Comparison of ENCODE assay signal across 22 mouse cellular contexts in the genomic region with DNA sequence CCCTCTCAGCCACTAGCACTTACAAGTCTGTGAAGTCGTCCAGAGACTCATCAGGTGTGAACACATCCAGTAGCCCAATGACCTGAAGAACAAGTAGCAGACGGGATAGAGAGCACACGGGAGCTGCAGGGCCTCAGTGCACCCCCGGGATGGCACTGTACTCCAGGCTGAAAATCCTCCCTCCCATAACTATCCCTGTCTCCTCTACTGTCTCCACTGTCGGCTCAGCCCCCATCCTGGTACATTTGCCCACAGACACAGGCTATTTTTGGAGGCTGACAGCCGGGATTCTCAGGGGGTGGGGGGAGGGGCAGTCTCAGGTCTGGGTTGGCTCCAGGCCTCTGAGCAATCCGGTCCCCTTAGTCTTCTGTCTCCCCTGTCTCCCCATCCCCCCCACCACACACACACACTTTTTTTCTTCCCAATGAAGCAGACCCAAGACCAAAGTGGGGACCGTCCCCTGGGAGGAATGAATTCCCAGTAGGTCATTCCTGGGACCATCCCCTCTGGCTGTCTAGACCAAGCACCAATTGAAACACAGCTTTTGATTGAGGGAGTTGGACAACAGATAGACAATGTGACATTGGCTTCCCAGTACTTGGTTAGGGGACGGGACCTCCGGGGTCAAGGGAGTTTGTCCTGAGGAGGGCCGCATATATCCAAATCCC. TPM values are rescaled to one million over a fixed set of nuclear protein-coding genes. Genes with fewer than 3 reads are reported as not detected.
DNase-seq lines count a peak whose midpoint lies in the region; ATAC-seq lines count a peak whose summit lies in the region.
"Had no signal": no experiment of that assay in that cellular context is flagged by ENCODE, and none has a peak within 500 bp of the region (broad histone marks: within the 10 kb centered on the region; RNA-seq: fewer than 3 reads in every experiment).

No protein-coding gene starts in this region.

- WGBS in heart, embryonic 13.5 days = 38% methylated on average over 11 of the region's 11 CpGs
- 47% methylated on average over 11 of the region's 11 CpGs for WGBS in heart, embryonic 16.5 days

- peaks cover 41% of the 10 kb centered on the region for H3K27me3 ChIP-seq in heart, embryonic 13.5 days (replicated peaks)
- H3K27me3 ChIP-seq in heart, embryonic 16.5 days (ENCODE audit: control insufficient read depth, insufficient read depth, low read length) = peaks cover 19% of the 10 kb centered on the region

- H3K4me2 ChIP-seq in heart, embryonic 13.5 days = peak overlapping the region; percentile 59
- peak overlapping the region; percentile 56 for H3K4me2 ChIP-seq in heart, embryonic 16.5 days (ENCODE audit: low read depth, low read length)
- H3K4me2 ChIP-seq: stomach, embryonic 15.5 days had no signal

- peak; percentile 38 for DNase-seq in gastrocnemius, adult 18-20 months (ENCODE audit: low spot score)
- no peak for DNase-seq in gastrocnemius, adult 8-10 months (ENCODE audit: low spot score in 2 of 2)
- no peak for DNase-seq in heart, adult 9 months (ENCODE audit: low spot score in 2 of 2)
- peak; percentile 51 to 56 for DNase-seq in cerebellum, postnatal 25 days
- no peak for DNase-seq in adipocyte (ENCODE audit: low spot score)
- DNase-seq in urinary bladder, postnatal 10 days (ENCODE audit: low spot score) = no peak
- DNase-seq: adrenal gland, adult 8-10 months; embryo, embryonic 11 days; forebrain, postnatal 0 days; gastrocnemius, postnatal 14 days; kidney, adult 8-10 months; kidney, postnatal 36 days; liver, postnatal 0 days; lung, postnatal 14 days; right cerebral cortex, postnatal 25 days; thymus, adult 18-20 months had no signal

- no peaks in the 10 kb centered on the region for H3K9me3 ChIP-seq in heart, embryonic 13.5 days
- no peaks in the 10 kb centered on the region for H3K9me3 ChIP-seq in heart, embryonic 16.5 days (replicated peaks; ENCODE audit: control insufficient read depth, low read length)
- H3K9me3 ChIP-seq: limb, embryonic 10.5 days; stomach, embryonic 15.5 days had no signal

- ATAC-seq in heart, embryonic 13.5 days (ENCODE audit: extremely low read depth, insufficient number of reproducible peaks, low FRiP score, low TSS enrichment) = no peak
- peak; percentile 39 for ATAC-seq in heart, embryonic 16.5 days (replicated peaks; ENCODE audit: extremely low read depth, insufficient read depth, low FRiP score)
- ATAC-seq: forebrain, postnatal 0 days; liver, postnatal 0 days; midbrain, embryonic 16.5 days had no signal

- H3K9ac ChIP-seq in heart, embryonic 13.5 days = peak overlapping the region; percentile 72
- no peak overlapping the region; the same call in 1 of the 2 replicates for H3K9ac ChIP-seq in heart, embryonic 16.5 days (ENCODE audit: low read length)
- H3K9ac ChIP-seq: forebrain, postnatal 0 days; liver, postnatal 0 days; stomach, embryonic 15.5 days had no signal

- peaks cover 36% of the 10 kb centered on the region for H3K4me1 ChIP-seq in heart, embryonic 13.5 days
- peaks cover 18% of the 10 kb centered on the region for H3K4me1 ChIP-seq in heart, embryonic 16.5 days (ENCODE audit: control insufficient read depth, insufficient read depth, low read length)

- H3K4me3 ChIP-seq in heart, embryonic 13.5 days = peak overlapping the region; percentile 27
- peak overlapping the region; percentile 22; the same call in 1 of the 2 replicates for H3K4me3 ChIP-seq in heart, embryonic 16.5 days (ENCODE audit: low read length)
- H3K4me3 ChIP-seq: limb, embryonic 10.5 days; megakaryocyte, embryonic 14.5 days; stomach, embryonic 15.5 days had no signal

- peaks cover 7% of the 10 kb centered on the region for H3K36me3 ChIP-seq in heart, embryonic 13.5 days
- H3K36me3 ChIP-seq in heart, embryonic 16.5 days (ENCODE audit: control insufficient read depth, insufficient read depth) = no peaks in the 10 kb centered on the region
- H3K36me3 ChIP-seq: stomach, embryonic 15.5 days had no signal

- peak overlapping the region; percentile 60 for H3K27ac ChIP-seq in heart, embryonic 13.5 days (replicated peaks)
- 0 out of 2 replicates have a peak overlapping the region, but pooled peaks have one; percentile 19 for H3K27ac ChIP-seq in heart, embryonic 16.5 days (ENCODE audit: low read length)
- H3K27ac ChIP-seq: limb, embryonic 10.5 days; stomach, embryonic 15.5 days had no signal

RNA-seq across cellular contexts. Expression of a gene that starts 3.0 kb away (rescaled TPM):
- total RNA-seq in gastrocnemius, adult 18-20 months (2021) = 100 to 1,000 TPM; 142 to 145 TPM
- 100 to 1,000 TPM; 123 to 153 (median 139) TPM for total RNA-seq in gastrocnemius, adult 8-10 months (2022)
- polyA plus RNA-seq in heart, embryonic 13.5 days (2015; fragmentation: Nextera tagmentation; extraction: Ambion mirVana) = 19.0 and 20.4 TPM in 2 replicates
- 17.7 and 18.4 TPM in 2 replicates for polyA plus RNA-seq in heart, embryonic 16.5 days (2015; fragmentation: Nextera tagmentation; extraction: Ambion mirVana)

RNA-seq across cellular contexts. Expression of a gene that starts 9.0 kb away (rescaled TPM):
- 1 to 10 TPM; 5.7 to 5.9 TPM for total RNA-seq in gastrocnemius, adult 18-20 months (2021)
- 1 to 10 TPM; 5.4 to 8.2 (median 7.2) TPM for total RNA-seq in gastrocnemius, adult 8-10 months (2022)
- 14.0 and 15.0 TPM in 2 replicates for polyA plus RNA-seq in heart, embryonic 13.5 days (2015; fragmentation: Nextera tagmentation; extraction: Ambion mirVana)
- 16.4 and 19.7 TPM in 2 replicates for polyA plus RNA-seq in heart, embryonic 16.5 days (2015; fragmentation: Nextera tagmentation; extraction: Ambion mirVana)

RNA-seq across cellular contexts. Expression of a gene that starts 11.9 kb away (rescaled TPM):
- total RNA-seq in gastrocnemius, adult 18-20 months (2021) = 1 to 10 TPM in 1 of 2 experiments, under 1 TPM in 1; 0.89 to 1.9 TPM
- 1 to 10 TPM in 2 of 4 experiments, under 1 TPM in 2; 0.70 to 1.3 (median 0.97) TPM for total RNA-seq in gastrocnemius, adult 8-10 months (2022)
- polyA plus RNA-seq in heart, embryonic 13.5 days (2015; fragmentation: Nextera tagmentation; extraction: Ambion mirVana) = 3.8 and 4.0 TPM in 2 replicates
- polyA plus RNA-seq in heart, embryonic 16.5 days (2015; fragmentation: Nextera tagmentation; extraction: Ambion mirVana) = 3.6 and 4.1 TPM in 2 replicates

RNA-seq across cellular contexts. Expression of a gene that starts 14.6 kb away (rescaled TPM):
- total RNA-seq in gastrocnemius, adult 18-20 months (2021) = 1 to 10 TPM; 6.9 to 8.4 TPM
- total RNA-seq in gastrocnemius, adult 8-10 months (2022) = 1 to 10 TPM; 7.4 to 7.9 (median 7.6) TPM
- 8.9 and 10.7 TPM in 2 replicates for polyA plus RNA-seq in heart, embryonic 13.5 days (2015; fragmentation: Nextera tagmentation; extraction: Ambion mirVana)
- 9.1 and 9.8 TPM in 2 replicates for polyA plus RNA-seq in heart, embryonic 16.5 days (2015; fragmentation: Nextera tagmentation; extraction: Ambion mirVana)

RNA-seq across cellular contexts. Expression of a gene that starts 43.1 kb away (rescaled TPM):
- 1 to 10 TPM; 4.0 to 8.2 TPM for total RNA-seq in gastrocnemius, adult 18-20 months (2021)
- total RNA-seq in gastrocnemius, adult 8-10 months (2022) = 1 to 10 TPM; 4.5 to 6.3 (median 5.3) TPM
- polyA plus RNA-seq in heart, embryonic 13.5 days (2015; fragmentation: Nextera tagmentation; extraction: Ambion mirVana) = 84.6 and 99.0 TPM in 2 replicates
- polyA plus RNA-seq in heart, embryonic 16.5 days (2015; fragmentation: Nextera tagmentation; extraction: Ambion mirVana) = 91.8 and 104 TPM in 2 replicates

Comparison
In these comparisons a context has a peak if more than half of its experiments do, and no peak if none do; other contexts are left out.
1. DNase-seq: peak in gastrocnemius, adult 18-20 months (single experiment) and cerebellum, postnatal 25 days (2 of 2); none in gastrocnemius, adult 8-10 months (0 of 2), heart, adult 9 months (0 of 2), adipocyte (single experiment) and urinary bladder, postnatal 10 days (single experiment).